Mouse (Mus musculus): ENCODE measurements around the gene Kcns1.

DNA sequence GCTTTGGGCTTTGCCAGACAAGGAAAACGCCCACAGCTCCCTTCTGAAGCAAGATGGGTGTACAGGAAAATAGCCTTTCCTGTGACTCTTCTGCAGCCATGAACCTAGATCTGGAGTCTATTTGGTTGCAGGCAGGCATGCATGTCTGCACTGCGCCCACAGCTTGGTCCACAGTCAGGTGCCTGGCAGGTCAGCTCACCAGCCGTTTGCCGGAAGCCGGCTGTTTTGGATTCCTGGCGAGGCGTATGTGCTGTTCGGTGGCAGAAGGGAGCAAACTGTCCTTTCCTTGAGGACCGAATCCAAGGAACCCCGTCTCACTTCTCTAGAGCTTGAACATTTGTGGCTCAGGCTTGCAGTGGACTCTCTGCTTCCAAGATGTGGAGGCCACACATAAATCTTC is 16.9 kb downstream of the Kcns1 start:
- no peak for TF ChIP-seq USF1 (IDR thresholded peaks at IDR 0.05; ENCODE audit: low read depth)
- no peak for TF ChIP-seq POLR2A (IDR thresholded peaks at IDR 0.05; ENCODE audit: insufficient read length, low read depth)
- TF ChIP-seq MAX (IDR thresholded peaks at IDR 0.05; ENCODE audit: low read depth): no peak
- TF ChIP-seq CEBPB (IDR thresholded peaks at IDR 0.05; ENCODE audit: insufficient read depth, poor library complexity, severe bottlenecking): no peak
- TF ChIP-seq E2F4 (IDR thresholded peaks at IDR 0.05; ENCODE audit: insufficient read depth): no peak
- TF ChIP-seq TCF3 (IDR thresholded peaks at IDR 0.05; ENCODE audit: insufficient read length, low read depth): no peak
- TF ChIP-seq POLR2AphosphoS2 (IDR thresholded peaks at IDR 0.05; ENCODE audit: insufficient read length, low read depth): no peak
- no peak for TF ChIP-seq REST (IDR thresholded peaks at IDR 0.05; ENCODE audit: insufficient read depth, insufficient read length)
- TF ChIP-seq TCF12 (IDR thresholded peaks at IDR 0.05; ENCODE audit: insufficient read depth, poor library complexity, severe bottlenecking): no peak
- no peak for TF ChIP-seq MYOD1 (IDR thresholded peaks at IDR 0.05; ENCODE audit: control insufficient read depth in 1 of 3, insufficient read length in 2 of 3, low read depth in 2 of 3)
